Mouse (Mus musculus) C2C12 (cell line): Measurements from ENCODE around the gene Gm9837.

Experiments used
- CEBPB ChIP-seq: IDR thresholded peaks from one replicate; pipeline ENCODE4 v1.6.1; 2011; ENCODE audit warnings: low read depth, mild to moderate bottlenecking, control low read depth, moderate library complexity
- CTCF ChIP-seq: IDR thresholded peaks from one replicate; pipeline ENCODE4 v1.5.1; 2011; ENCODE audit not compliant: control insufficient read depth, insufficient read depth, insufficient read length
- MAX ChIP-seq: IDR thresholded peaks from one replicate; pipeline ENCODE4 v1.6.1; 2011; ENCODE audit warnings: mild to moderate bottlenecking, control low read depth
- MYOD1 ChIP-seq: IDR thresholded peaks from one replicate; pipeline ENCODE4 v1.6.1; 2011; ENCODE audit warnings: low read depth; ENCODE audit not compliant: control insufficient read depth, insufficient read length
- MYOG ChIP-seq: IDR thresholded peaks from one replicate; pipeline ENCODE4 v1.6.1; 2011; ENCODE audit not compliant: control insufficient read depth, insufficient read length; ENCODE audit errors: extremely low read depth
- USF1 ChIP-seq: IDR thresholded peaks from one replicate; pipeline ENCODE4 v1.6.1; 2011; ENCODE audit warnings: low read depth, mild to moderate bottlenecking, control low read depth, moderate library complexity

GRCm38 (mm10) chr11:53436338-53436737, 33.9 kb downstream of the Gm9837 start:
- TF ChIP-seq CTCF (no peak), CEBPB (no peak), MYOD1 (no peak), USF1 (no peak), MYOG (no peak), MAX (no peak)
